Comparison of ENCODE assay signal across 8 mouse cellular contexts in the genomic region with DNA sequence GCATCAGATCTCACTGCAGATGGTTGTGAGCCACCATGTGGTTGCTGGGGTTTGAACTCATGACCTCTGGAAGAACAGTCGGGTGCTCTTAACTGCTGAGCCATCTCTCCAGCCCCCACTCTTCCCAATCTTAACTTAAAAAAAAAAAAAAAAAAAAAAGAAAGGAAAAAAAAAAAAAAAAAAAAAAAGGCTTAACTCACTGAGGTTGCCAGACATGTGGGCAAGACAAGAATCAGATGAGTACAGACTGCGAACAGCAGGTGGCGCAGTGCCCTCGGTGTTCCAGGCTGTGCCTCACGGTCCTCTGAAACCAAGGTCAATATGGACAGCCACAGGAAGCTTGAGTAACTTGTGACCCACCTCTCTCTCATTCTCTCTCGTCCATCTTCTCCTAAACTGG. TPM values are rescaled to one million over a fixed set of nuclear protein-coding genes. Genes with fewer than 3 reads are reported as not detected.
DNase-seq lines count a peak whose midpoint lies in the region; ATAC-seq and TF ChIP-seq lines count a peak whose summit lies in the region.

No protein-coding gene starts in this region.

- WGBS in embryonic facial prominence, embryonic 11.5 days, result 4% methylated on average over 6 of the region's 6 CpGs
- 4% methylated on average over 6 of the region's 6 CpGs for WGBS in heart, embryonic 13.5 days
- WGBS in lung, adult 2 months, result 1% methylated on average over 6 of the region's 6 CpGs

- H3K4me2 ChIP-seq in CH12.LX (ENCODE audit: insufficient read depth, low read depth, poor library complexity, severe bottlenecking), result 0 out of 2 replicates have a peak overlapping the region, but pooled peaks have one; percentile 26
- H3K4me2 ChIP-seq in embryonic facial prominence, embryonic 11.5 days (ENCODE audit: low read depth, low read length), result no peak overlapping the region
- no peak overlapping the region for H3K4me2 ChIP-seq in heart, embryonic 13.5 days

- TF ChIP-seq CTCF in CH12.LX (conservative IDR thresholded peaks at IDR 0.05 in 1 of 2, IDR thresholded peaks at IDR 0.05 in 1 of 2; ENCODE audit: low read depth in 2 of 2, low read length in 2 of 2), result peak; percentile 36 to 80; a peak in 3 of 4 replicates
- peak; percentile 97 for TF ChIP-seq CTCF in lung, adult 2 months (IDR thresholded peaks at IDR 0.05; ENCODE audit: insufficient read depth, low read length)

- no peak overlapping the region for H3K4me3 ChIP-seq in CH12.LX (replicated peaks in 1 of 3; ENCODE audit: low read depth in 2 of 3, low read length in 2 of 3, poor library complexity in 1 of 3)
- H3K4me3 ChIP-seq in embryonic facial prominence, embryonic 11.5 days (ENCODE audit: low read depth, low read length), result no peak overlapping the region
- no peak overlapping the region for H3K4me3 ChIP-seq in heart, embryonic 13.5 days
- no peak overlapping the region for H3K4me3 ChIP-seq in lung, adult 2 months (replicated peaks; ENCODE audit: extremely low read depth, low read depth, low read length)

- H3K79me2 ChIP-seq in CH12.LX (replicated peaks; ENCODE audit: control insufficient read depth, extremely low read depth, insufficient read depth, poor library complexity, severe bottlenecking), result no peaks in the 10 kb centered on the region

- peak; percentile 89 for DNase-seq in CH12.LX (ENCODE audit: extremely low read depth)
- DNase-seq in adrenal gland, postnatal 25 days, result peak; percentile 83
- DNase-seq in embryonic facial prominence, embryonic 11.5 days (ENCODE audit: low spot score), result peak; percentile 92
- peak; percentile 88 to 92 for DNase-seq in kidney, postnatal 4 days
- DNase-seq in lung, adult 2 months, result peak; percentile 73
- DNase-seq in right cerebral cortex, adult 18-20 months, result peak; percentile 66
- DNase-seq in thymus, postnatal 4 days, result peak; percentile 85

- no peaks in the 10 kb centered on the region for H3K27me3 ChIP-seq in CH12.LX (replicated peaks)
- no peaks in the 10 kb centered on the region for H3K27me3 ChIP-seq in embryonic facial prominence, embryonic 11.5 days (ENCODE audit: control insufficient read depth, insufficient read depth, low read length)
- H3K27me3 ChIP-seq in heart, embryonic 13.5 days (replicated peaks), result no peaks in the 10 kb centered on the region

- in situ Hi-C loops in CH12.LX (cut with MboI; ENCODE audit: low pct_ligation_motif_present, low pct_unique_long_range_greater_than_20kb, low sequenced_read_pairs), result loop anchor here (5.0 kb wide), 1 partner anchor 41 kb away; no protein-coding TSS in a partner anchor

- H3K4me1 ChIP-seq in CH12.LX (ENCODE audit: control insufficient read depth in 1 of 2, insufficient read depth in 2 of 2), result peaks cover 0 to 6% of the 10 kb centered on the region in 2 experiments; a peak in 2 of 4 replicates
- no peaks in the 10 kb centered on the region; the same call in 1 of the 2 replicates for H3K4me1 ChIP-seq in embryonic facial prominence, embryonic 11.5 days (ENCODE audit: control insufficient read depth, insufficient read depth, low read length)
- peaks cover 15% of the 10 kb centered on the region for H3K4me1 ChIP-seq in heart, embryonic 13.5 days
- no peaks in the 10 kb centered on the region for H3K4me1 ChIP-seq in lung, adult 2 months (ENCODE audit: control insufficient read depth, insufficient read depth, low read length)

- no peaks in the 10 kb centered on the region for H3K9me3 ChIP-seq in CH12.LX (replicated peaks; ENCODE audit: low read length)
- H3K9me3 ChIP-seq in embryonic facial prominence, embryonic 11.5 days (replicated peaks; ENCODE audit: control insufficient read depth, low read length), result no peaks in the 10 kb centered on the region
- H3K9me3 ChIP-seq in heart, embryonic 13.5 days, result no peaks in the 10 kb centered on the region

- TF ChIP-seq POLR2A in CH12.LX (IDR thresholded peaks at IDR 0.05; ENCODE audit: low read depth, low read length), result no peak
- TF ChIP-seq POLR2A in lung, adult 2 months (IDR thresholded peaks at IDR 0.05; ENCODE audit: borderline replicate concordance, extremely low read depth, low read depth, low read length), result no peak

- TF ChIP-seq EP300 in CH12.LX (IDR thresholded peaks at IDR 0.05; ENCODE audit: low read length), result no peak

- no peak for ATAC-seq in embryonic facial prominence, embryonic 11.5 days (replicated peaks; ENCODE audit: insufficient number of reproducible peaks, low FRiP score, low TSS enrichment, low read depth)
- no peak for ATAC-seq in heart, embryonic 13.5 days (ENCODE audit: extremely low read depth, insufficient number of reproducible peaks, low FRiP score, low TSS enrichment)

- no peak overlapping the region for H3K9ac ChIP-seq in CH12.LX (ENCODE audit: insufficient read depth, low read depth)
- no peak overlapping the region for H3K9ac ChIP-seq in embryonic facial prominence, embryonic 11.5 days (replicated peaks; ENCODE audit: low read length)
- 0 out of 2 replicates have a peak overlapping the region, but pooled peaks have one; percentile 44 for H3K9ac ChIP-seq in heart, embryonic 13.5 days

- H3K36me3 ChIP-seq in CH12.LX (replicated peaks in 1 of 2; ENCODE audit: control insufficient read depth in 1 of 2, insufficient read depth in 1 of 2, low read length in 1 of 2), result no peaks in the 10 kb centered on the region
- no peaks in the 10 kb centered on the region for H3K36me3 ChIP-seq in embryonic facial prominence, embryonic 11.5 days (replicated peaks; ENCODE audit: control insufficient read depth, insufficient read depth, low read depth, low read length)
- H3K36me3 ChIP-seq in heart, embryonic 13.5 days, result no peaks in the 10 kb centered on the region

- no peak overlapping the region for H3K27ac ChIP-seq in CH12.LX (ENCODE audit: insufficient read depth, low read depth)
- H3K27ac ChIP-seq in embryonic facial prominence, embryonic 11.5 days (replicated peaks; ENCODE audit: low read depth, low read length), result no peak overlapping the region
- H3K27ac ChIP-seq in heart, embryonic 13.5 days (replicated peaks), result peak overlapping the region; percentile 61

- dilution Hi-C loops in CH12.LX (cut with MboI; ENCODE audit: extremely low pct_ligation_motif_present, extremely low pct_unique_long_range_greater_than_20kb, low sequenced_read_pairs), result no loop called here

- peak; percentile 72 for TF ChIP-seq RAD21 in CH12.LX (IDR thresholded peaks at IDR 0.05; ENCODE audit: low read depth, low read length)

TF ChIP-seq in CH12.LX, 34 proteins besides CTCF, POLR2A, EP300 and RAD21 (continues in another document):
- TF ChIP-seq SIN3A (IDR thresholded peaks at IDR 0.05; ENCODE audit: low read length) (0 out of 2 replicates have a peak, but pooled peaks have one; percentile 43), NELFE (IDR thresholded peaks at IDR 0.05; ENCODE audit: low read depth, low read length) (0 out of 2 replicates have a peak, but pooled peaks have one; percentile 30), USF2 (conservative IDR thresholded peaks at IDR 0.05; ENCODE audit: low read depth, low read length) (0 out of 2 replicates have a peak, but pooled peaks have one; percentile 6), JUN (IDR thresholded peaks at IDR 0.05; ENCODE audit: insufficient read depth, low read depth, low read length) (no peak), MYC (IDR thresholded peaks at IDR 0.05; ENCODE audit: low read depth, low read length) (peak; percentile 80), MAX (IDR thresholded peaks at IDR 0.05; ENCODE audit: low read length) (0 out of 2 replicates have a peak, but pooled peaks have one; percentile 57), SMC3 (IDR thresholded peaks at IDR 0.05; ENCODE audit: low read depth, low read length) (peak; percentile 90), ZC3H11A (IDR thresholded peaks at IDR 0.05; ENCODE audit: low read depth, low read length) (peak; percentile 37), IRF4 (IDR thresholded peaks at IDR 0.05; ENCODE audit: low read depth, low read length) (peak; percentile 28; the same call in 1 of the 2 replicates), HCFC1 (IDR thresholded peaks at IDR 0.05; ENCODE audit: low read depth, low read length) (no peak; the same call in 1 of the 2 replicates), BHLHE40 (IDR thresholded peaks at IDR 0.05; ENCODE audit: low read depth, low read length) (peak; percentile 24; the same call in 1 of the 2 replicates), E2F4 (IDR thresholded peaks at IDR 0.05; ENCODE audit: insufficient replicate concordance, low read depth, low read length) (no peak), MEF2A (IDR thresholded peaks at IDR 0.05; ENCODE audit: borderline replicate concordance, low read depth, low read length) (no peak), ZMIZ1 (IDR thresholded peaks at IDR 0.05; ENCODE audit: low read depth, low read length) (no peak), JUND (conservative IDR thresholded peaks at IDR 0.05; ENCODE audit: low read depth, low read length) (0 out of 2 replicates have a peak, but pooled peaks have one; percentile 43), ZNF384 (IDR thresholded peaks at IDR 0.05; ENCODE audit: low read depth, low read length) (peak; percentile 94)

RNA-seq across cellular contexts. Expression of a gene that starts 25.8 kb away (rescaled TPM):
- 14.6 and 14.7 TPM in 2 replicates for total RNA-seq in CH12.LX (2012; rRNA removed)
- total RNA-seq in CH12.LX (2014; rRNA removed), result 23.7 and 24.5 TPM in 2 replicates
- 29.4 and 31.6 TPM in 2 replicates for polyA plus RNA-seq in CH12.LX (2012; ENCODE audit: insufficient read length, low read depth)
- total RNA-seq in adrenal gland, postnatal 25 days (2021), result 16.6 and 18.5 TPM in 2 replicates
- polyA plus RNA-seq in embryonic facial prominence, embryonic 11.5 days (2014; fragmentation: Nextera tagmentation; extraction: Ambion mirVana), result 10.2 and 11.3 TPM in 2 replicates
- 6.2 and 7.0 TPM in 2 replicates for polyA plus RNA-seq in heart, embryonic 13.5 days (2015; fragmentation: Nextera tagmentation; extraction: Ambion mirVana)
- 7.4 and 10.9 TPM in 2 replicates for polyA plus RNA-seq in lung, adult 2 months (2012; rRNA removed)

RNA-seq across cellular contexts. Expression of a gene that starts 48.2 kb away (rescaled TPM):
- total RNA-seq in CH12.LX (2012; rRNA removed), result 34.6 and 34.9 TPM in 2 replicates
- 63.1 and 67.2 TPM in 2 replicates for total RNA-seq in CH12.LX (2014; rRNA removed)
- polyA plus RNA-seq in CH12.LX (2012; ENCODE audit: insufficient read length, low read depth), result 178 and 213 TPM in 2 replicates
- 166 and 180 TPM in 2 replicates for total RNA-seq in adrenal gland, postnatal 25 days (2021)
- polyA plus RNA-seq in embryonic facial prominence, embryonic 11.5 days (2014; fragmentation: Nextera tagmentation; extraction: Ambion mirVana), result 563 and 596 TPM in 2 replicates
- polyA plus RNA-seq in heart, embryonic 13.5 days (2015; fragmentation: Nextera tagmentation; extraction: Ambion mirVana), result 3,954 and 4,354 TPM in 2 replicates
- 168 and 359 TPM in 2 replicates for polyA plus RNA-seq in lung, adult 2 months (2012; rRNA removed)

RNA-seq across cellular contexts. Expression of a gene that starts 55.2 kb away (rescaled TPM):
- total RNA-seq in CH12.LX (2012; rRNA removed) (593 and 709 TPM in 2 replicates), CH12.LX (2014; rRNA removed) (1,628 and 1,755 TPM in 2 replicates)
- polyA plus RNA-seq in CH12.LX (2012; ENCODE audit: insufficient read length, low read depth), result 694 and 715 TPM in 2 replicates
- 254 and 278 TPM in 2 replicates for total RNA-seq in adrenal gland, postnatal 25 days (2021)
- 703 and 709 TPM in 2 replicates for polyA plus RNA-seq in embryonic facial prominence, embryonic 11.5 days (2014; fragmentation: Nextera tagmentation; extraction: Ambion mirVana)
- polyA plus RNA-seq in heart, embryonic 13.5 days (2015; fragmentation: Nextera tagmentation; extraction: Ambion mirVana), result 523 and 569 TPM in 2 replicates
- 31.1 and 36.3 TPM in 2 replicates for polyA plus RNA-seq in lung, adult 2 months (2012; rRNA removed)

Comparison
In these comparisons a context has a peak if more than half of its experiments do, and no peak if none do; other contexts are left out.
1. RNA of a gene that starts 55.2 kb away (polyA plus RNA-seq): 703 to 709 TPM in embryonic facial prominence, embryonic 11.5 days, 694 to 715 TPM in CH12.LX and 523 to 569 TPM in heart, embryonic 13.5 days; 31.1 to 36.3 TPM in lung, adult 2 months; every median in the first group is over 10 times any median in the second.
2. Peak in every context shown above with its lines, with median percentiles within 50 percentile points of each other: DNase-seq.